Mouse (Mus musculus): ENCODE measurements around the gene Gm20479. TPM values are rescaled to one million over a fixed set of nuclear protein-coding genes. Genes with fewer than 3 reads are reported as not detected.

The Gm20479 gene
- polyA plus RNA-seq, 1 experiment from 2014 or later = 0.72 TPM

- no peak overlapping the region for H3K9ac ChIP-seq (ENCODE audit: low read depth, low read length)
- H3K4me2 ChIP-seq (replicated peaks; ENCODE audit: low read depth) = peak overlapping the region; percentile 50
- H3K27me3 ChIP-seq (replicated peaks; ENCODE audit: control insufficient read depth, insufficient read depth, low read length) = peaks cover 33% of the 10 kb centered on the region
- no peak for TF ChIP-seq CTCF (IDR thresholded peaks at IDR 0.05; ENCODE audit: low read depth)
- no peak overlapping the region; the same call in 1 of the 2 replicates for H3K4me3 ChIP-seq (ENCODE audit: low read depth, low read length)
- H3K36me3 ChIP-seq (ENCODE audit: control insufficient read depth, insufficient read depth) = no peaks in the 10 kb centered on the region; the same call in 1 of the 2 replicates
- ATAC-seq = no peak
- WGBS = 59% methylated on average over 34 of the region's 34 CpGs
- no peaks in the 10 kb centered on the region for H3K9me3 ChIP-seq (ENCODE audit: control insufficient read depth)
- peaks cover 8% of the 10 kb centered on the region; the same call in 1 of the 2 replicates for H3K4me1 ChIP-seq (replicated peaks; ENCODE audit: control insufficient read depth, insufficient read depth, low read length)
- H3K27ac ChIP-seq (ENCODE audit: low read depth, low read length) = no peak overlapping the region
These were observed 30.9 kb downstream of the Gm20479 start for GRCm38 (mm10) chr7:27326101-27326880.

DNA sequence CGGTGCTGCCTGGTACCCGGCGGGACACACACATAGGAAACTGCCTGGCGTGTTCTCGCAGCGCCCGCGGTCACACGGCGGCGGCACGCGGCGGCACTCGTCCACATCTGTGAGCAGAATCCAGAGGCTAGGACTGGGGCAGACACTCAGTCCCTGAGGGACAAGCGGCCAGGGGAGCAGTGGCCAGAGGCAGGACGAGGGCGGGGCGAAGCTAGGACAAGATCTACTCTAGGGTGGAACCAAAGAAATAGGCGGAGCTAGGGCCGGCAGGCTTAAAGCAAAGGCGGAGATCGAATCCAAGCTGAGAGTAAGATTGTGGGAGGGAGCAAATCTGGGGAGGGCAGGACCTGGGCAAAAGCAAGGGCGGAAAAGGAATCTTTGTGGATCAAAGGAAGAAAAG lies 31.5 kb downstream of the Gm20479 start:
- peaks cover 3% of the 10 kb centered on the region; the same call in 1 of the 2 replicates for H3K36me3 ChIP-seq (ENCODE audit: control insufficient read depth, insufficient read depth)
- peak overlapping the region; percentile 21; the same call in 1 of the 2 replicates for H3K4me3 ChIP-seq (ENCODE audit: low read depth, low read length)
- peaks cover 27% of the 10 kb centered on the region for H3K27me3 ChIP-seq (replicated peaks; ENCODE audit: control insufficient read depth, insufficient read depth, low read length)
- no peak overlapping the region for H3K27ac ChIP-seq (ENCODE audit: low read depth, low read length)
- H3K4me2 ChIP-seq (replicated peaks; ENCODE audit: low read depth) = peak overlapping the region; percentile 50
- peaks cover 8% of the 10 kb centered on the region; the same call in 1 of the 2 replicates for H3K4me1 ChIP-seq (replicated peaks; ENCODE audit: control insufficient read depth, insufficient read depth, low read length)
- no peaks in the 10 kb centered on the region for H3K9me3 ChIP-seq (ENCODE audit: control insufficient read depth)
- no peak for TF ChIP-seq CTCF (IDR thresholded peaks at IDR 0.05; ENCODE audit: low read depth)
- ATAC-seq = no peak
- 13% methylated on average over 24 of the region's 24 CpGs for WGBS
- H3K9ac ChIP-seq (ENCODE audit: low read depth, low read length) = no peak overlapping the region

DNA sequence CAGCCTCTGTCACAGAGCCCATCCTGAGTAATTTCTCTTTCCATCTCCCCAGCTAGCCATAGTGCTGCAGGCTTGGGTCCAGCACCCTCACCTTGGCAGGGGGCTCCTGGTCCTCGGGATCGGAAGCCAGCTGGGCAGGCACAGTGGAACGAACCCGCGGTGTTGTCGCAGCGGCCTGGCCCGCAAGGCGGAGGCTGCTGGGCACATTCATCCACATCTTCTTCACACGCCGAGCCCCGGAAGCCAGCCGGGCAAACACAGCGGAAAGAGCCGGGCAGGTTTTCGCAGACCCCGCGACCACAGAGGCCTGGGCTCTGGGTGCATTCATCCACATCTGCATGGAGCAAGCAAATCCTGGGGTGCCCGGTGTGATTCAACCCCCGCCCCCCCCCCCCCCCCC lies 32.3 kb downstream of the Gm20479 start:
- no peak for ATAC-seq
- Histone ChIP-seq H3K4me2 (replicated peaks; ENCODE audit: low read depth) (no peak overlapping the region), H3K9ac (ENCODE audit: low read depth, low read length) (no peak overlapping the region), H3K27me3 (replicated peaks; ENCODE audit: control insufficient read depth, insufficient read depth, low read length) (peaks cover 19% of the 10 kb centered on the region), H3K27ac (ENCODE audit: low read depth, low read length) (no peak overlapping the region), H3K4me1 (replicated peaks; ENCODE audit: control insufficient read depth, insufficient read depth, low read length) (0 out of 2 replicates have a peak, but pooled peaks cover 4% of the 10 kb centered on the region), H3K4me3 (ENCODE audit: low read depth, low read length) (no peak overlapping the region), H3K9me3 (ENCODE audit: control insufficient read depth) (no peaks in the 10 kb centered on the region), H3K36me3 (ENCODE audit: control insufficient read depth, insufficient read depth) (peaks cover 5% of the 10 kb centered on the region; the same call in 1 of the 2 replicates)
- TF ChIP-seq CTCF (IDR thresholded peaks at IDR 0.05; ENCODE audit: low read depth) = no peak
- 57% methylated on average over 19 of the region's 20 CpGs for WGBS

GRCm38 (mm10) chr7:27324161-27324560 lies 33.1 kb downstream of the Gm20479 start:
- peaks cover 17% of the 10 kb centered on the region for H3K27me3 ChIP-seq (replicated peaks; ENCODE audit: control insufficient read depth, insufficient read depth, low read length)
- H3K9ac ChIP-seq (ENCODE audit: low read depth, low read length) = no peak overlapping the region
- peaks cover 11% of the 10 kb centered on the region; the same call in 1 of the 2 replicates for H3K36me3 ChIP-seq (ENCODE audit: control insufficient read depth, insufficient read depth)
- H3K4me2 ChIP-seq (replicated peaks; ENCODE audit: low read depth) = no peak overlapping the region
- 98% methylated on average over 11 of the region's 11 CpGs for WGBS
- TF ChIP-seq CTCF (IDR thresholded peaks at IDR 0.05; ENCODE audit: low read depth) = no peak
- H3K4me3 ChIP-seq (ENCODE audit: low read depth, low read length) = no peak overlapping the region
- H3K27ac ChIP-seq (ENCODE audit: low read depth, low read length) = no peak overlapping the region
- H3K4me1 ChIP-seq (replicated peaks; ENCODE audit: control insufficient read depth, insufficient read depth, low read length) = 0 out of 2 replicates have a peak, but pooled peaks cover under 1% of the 10 kb centered on the region
- ATAC-seq = no peak
- H3K9me3 ChIP-seq (ENCODE audit: control insufficient read depth) = no peaks in the 10 kb centered on the region

DNA sequence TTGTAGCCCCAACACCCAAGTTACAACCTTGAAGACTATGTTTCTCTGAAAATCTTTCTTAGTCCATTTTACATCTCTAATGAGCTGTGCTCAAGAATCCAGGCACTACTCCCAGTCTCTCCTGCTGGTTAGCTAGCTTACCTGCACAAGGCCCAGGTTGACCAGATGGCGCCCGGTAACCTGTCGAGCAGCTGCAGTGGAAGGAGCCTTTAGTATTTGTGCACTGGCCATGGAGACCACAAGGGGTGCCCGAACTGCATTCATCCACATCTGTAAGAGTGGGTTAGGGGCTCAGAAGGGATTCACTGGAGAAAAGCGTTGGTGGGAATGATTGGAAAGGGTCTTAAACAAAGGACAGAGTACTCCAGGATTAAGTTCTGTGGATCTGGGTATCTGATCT lies 34.2 kb downstream of the Gm20479 start:
- TF ChIP-seq CTCF (IDR thresholded peaks at IDR 0.05; ENCODE audit: low read depth) = no peak
- no peak overlapping the region for H3K27ac ChIP-seq (ENCODE audit: low read depth, low read length)
- peaks cover 12% of the 10 kb centered on the region for H3K27me3 ChIP-seq (replicated peaks; ENCODE audit: control insufficient read depth, insufficient read depth, low read length)
- no peak for ATAC-seq
- peaks cover 12% of the 10 kb centered on the region; the same call in 1 of the 2 replicates for H3K36me3 ChIP-seq (ENCODE audit: control insufficient read depth, insufficient read depth)
- no peak overlapping the region for H3K4me2 ChIP-seq (replicated peaks; ENCODE audit: low read depth)
- H3K4me1 ChIP-seq (replicated peaks; ENCODE audit: control insufficient read depth, insufficient read depth, low read length) = no peaks in the 10 kb centered on the region
- H3K4me3 ChIP-seq (ENCODE audit: low read depth, low read length) = no peak overlapping the region
- no peaks in the 10 kb centered on the region for H3K9me3 ChIP-seq (ENCODE audit: control insufficient read depth)
- WGBS = 92% methylated on average over 5 of the region's 5 CpGs
- H3K9ac ChIP-seq (ENCODE audit: low read depth, low read length) = no peak overlapping the region

- no peak overlapping the region for H3K4me2 ChIP-seq (replicated peaks; ENCODE audit: low read depth)
- H3K9ac ChIP-seq (ENCODE audit: low read depth, low read length) = no peak overlapping the region
- H3K36me3 ChIP-seq (ENCODE audit: control insufficient read depth, insufficient read depth) = peaks cover 12% of the 10 kb centered on the region; the same call in 1 of the 2 replicates
- no peak overlapping the region for H3K4me3 ChIP-seq (ENCODE audit: low read depth, low read length)
- 38% methylated on average over 13 of the region's 13 CpGs for WGBS
- no peaks in the 10 kb centered on the region for H3K4me1 ChIP-seq (replicated peaks; ENCODE audit: control insufficient read depth, insufficient read depth, low read length)
- no peaks in the 10 kb centered on the region for H3K9me3 ChIP-seq (ENCODE audit: control insufficient read depth)
- TF ChIP-seq CTCF (IDR thresholded peaks at IDR 0.05; ENCODE audit: low read depth) = no peak
- ATAC-seq = no peak
- H3K27me3 ChIP-seq (replicated peaks; ENCODE audit: control insufficient read depth, insufficient read depth, low read length) = peaks cover 8% of the 10 kb centered on the region
- no peak overlapping the region for H3K27ac ChIP-seq (ENCODE audit: low read depth, low read length)
These were observed 34.9 kb downstream of the Gm20479 start for GRCm38 (mm10) chr7:27322291-27322690.
